Mouse (Mus musculus) heart, adult 2 months (tissue): ENCODE data around the gene Gba2.

ENCODE experiments used
- CTCF ChIP-seq: fragments of 200-600 bp; IDR thresholded peaks from 2 replicates; pipeline ENCODE4 v1.8.1; 2022; ENCODE audit warnings: antibody characterized with exemption, mild to moderate bottlenecking, moderate library complexity
- POLR2A ChIP-seq: fragments of 200-500 bp; IDR thresholded peaks from 2 replicates; pipeline ENCODE4 v1.6.1; 2011; ENCODE audit warnings: mild to moderate bottlenecking, low read depth, low read length, control low read depth; ENCODE audit not compliant: insufficient read depth

GRCm38 (mm10) chr4:43578376-43579204 is at the start of gene Gba2, which contains the start of gene Rgp1:
- peak; percentile 23; the same call in 1 of the 2 replicates for TF ChIP-seq CTCF
- TF ChIP-seq POLR2A: peak; percentile 87
